Mouse (Mus musculus): ENCODE data around the gene Rbmxl1. TPM values are rescaled to one million over a fixed set of nuclear protein-coding genes. Genes with fewer than 3 reads are reported as not detected.
A peak's percentile ranks its signal among the peaks of the same experiment; 100 is the strongest.
"Not testable (repeated sequence)": the region's sequence is repeated elsewhere in the genome, so short reads cannot be mapped to it uniquely, and the experiment has no call there.

The Rbmxl1 gene
- 11.5 and 82.0 TPM in 2 replicates for polyA plus RNA-seq (2012; ENCODE audit: insufficient read depth, low replicate concordance)

GRCm38 (mm10) chr8:78508719-78509272 is at the start of gene Rbmxl1:
Gene Rbmxl1 (minus strand): TSS chr8:78508898.
- H3K27me3 ChIP-seq (replicated peaks): no peaks in the 10 kb centered on the region
- H3K9me3 ChIP-seq: no peaks in the 10 kb centered on the region
- peak within 1 kb of the TSS; percentile 99 for H3K4me3 ChIP-seq (replicated peaks)
- peaks cover 26% of the 10 kb centered on the region for H3K4me1 ChIP-seq
- TF ChIP-seq GATA1 (IDR thresholded peaks at IDR 0.05; ENCODE audit: borderline replicate concordance, low read length): no peak
- TF ChIP-seq FLI1 (IDR thresholded peaks at IDR 0.05; ENCODE audit: low read length): no peak
- H3K36me3 ChIP-seq (replicated peaks; ENCODE audit: low read length): peaks cover 33% of the 10 kb centered on the region

- no peaks in the 10 kb centered on the region; the same call in 1 of the 2 replicates for H3K4me1 ChIP-seq
- TF ChIP-seq FLI1 (IDR thresholded peaks at IDR 0.05; ENCODE audit: low read length) (no peak), GATA1 (IDR thresholded peaks at IDR 0.05; ENCODE audit: borderline replicate concordance, low read length) (no peak)
- H3K36me3 ChIP-seq (replicated peaks; ENCODE audit: low read length): peaks cover 59% of the 10 kb centered on the region
- no peak overlapping the region for H3K4me3 ChIP-seq (replicated peaks)
- no peaks in the 10 kb centered on the region for H3K27me3 ChIP-seq (replicated peaks)
- H3K9me3 ChIP-seq: peaks cover 4% of the 10 kb centered on the region
Observed at GRCm38 (mm10) chr8:78556773-78557434, 48.2 kb upstream of the Rbmxl1 start.

GRCm38 (mm10) chr8:78555817-78556216 is 47.1 kb upstream of the Rbmxl1 start:
- H3K4me1 ChIP-seq: no peaks in the 10 kb centered on the region; the same call in 1 of the 2 replicates
- no peaks in the 10 kb centered on the region for H3K9me3 ChIP-seq
- H3K36me3 ChIP-seq (replicated peaks; ENCODE audit: low read length): peaks cover 58% of the 10 kb centered on the region
- no peak overlapping the region for H3K4me3 ChIP-seq (replicated peaks)
- no peak for TF ChIP-seq FLI1 (IDR thresholded peaks at IDR 0.05; ENCODE audit: low read length)
- TF ChIP-seq GATA1 (IDR thresholded peaks at IDR 0.05; ENCODE audit: borderline replicate concordance, low read length): no peak
- H3K27me3 ChIP-seq (replicated peaks): no peaks in the 10 kb centered on the region

DNA sequence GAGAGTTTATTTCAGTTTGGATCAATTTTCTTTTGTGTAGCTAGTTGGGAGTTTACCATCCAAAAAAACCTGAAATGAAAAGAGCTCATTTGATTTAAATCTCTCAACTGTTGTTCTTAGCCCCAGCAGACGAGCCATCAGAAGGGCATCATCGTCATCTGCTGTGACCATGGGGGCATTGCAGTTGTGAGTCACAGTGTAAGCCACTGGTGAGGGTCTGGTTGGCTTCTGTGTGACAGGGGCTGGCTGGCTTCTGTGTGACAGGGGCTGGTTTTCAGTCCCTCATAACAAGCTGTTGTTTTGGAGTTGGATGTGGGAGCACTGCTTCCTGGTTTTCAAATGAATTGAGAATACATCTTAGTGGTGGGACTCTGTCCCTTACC is 42.0 kb upstream of the Rbmxl1 start:
- TF ChIP-seq GATA1 (IDR thresholded peaks at IDR 0.05; ENCODE audit: borderline replicate concordance, low read length): no peak
- TF ChIP-seq FLI1 (IDR thresholded peaks at IDR 0.05; ENCODE audit: low read length): no peak
- Histone ChIP-seq H3K27me3 (replicated peaks) (no peaks in the 10 kb centered on the region), H3K36me3 (replicated peaks; ENCODE audit: low read length) (peaks cover 50% of the 10 kb centered on the region), H3K4me1 (peaks cover 3% of the 10 kb centered on the region; the same call in 1 of the 2 replicates), H3K9me3 (no peaks in the 10 kb centered on the region), H3K4me3 (replicated peaks) (no peak overlapping the region)

GRCm38 (mm10) chr8:78549971-78550751 is 41.5 kb upstream of the Rbmxl1 start:
- Histone ChIP-seq H3K27me3 (replicated peaks) (no peaks in the 10 kb centered on the region), H3K4me3 (replicated peaks) (no peak overlapping the region), H3K9me3 (no peaks in the 10 kb centered on the region), H3K36me3 (replicated peaks; ENCODE audit: low read length) (peaks cover 53% of the 10 kb centered on the region), H3K4me1 (peaks cover 3% of the 10 kb centered on the region)
- no peak for TF ChIP-seq FLI1 (IDR thresholded peaks at IDR 0.05; ENCODE audit: low read length)
- no peak for TF ChIP-seq GATA1 (IDR thresholded peaks at IDR 0.05; ENCODE audit: borderline replicate concordance, low read length)

DNA sequence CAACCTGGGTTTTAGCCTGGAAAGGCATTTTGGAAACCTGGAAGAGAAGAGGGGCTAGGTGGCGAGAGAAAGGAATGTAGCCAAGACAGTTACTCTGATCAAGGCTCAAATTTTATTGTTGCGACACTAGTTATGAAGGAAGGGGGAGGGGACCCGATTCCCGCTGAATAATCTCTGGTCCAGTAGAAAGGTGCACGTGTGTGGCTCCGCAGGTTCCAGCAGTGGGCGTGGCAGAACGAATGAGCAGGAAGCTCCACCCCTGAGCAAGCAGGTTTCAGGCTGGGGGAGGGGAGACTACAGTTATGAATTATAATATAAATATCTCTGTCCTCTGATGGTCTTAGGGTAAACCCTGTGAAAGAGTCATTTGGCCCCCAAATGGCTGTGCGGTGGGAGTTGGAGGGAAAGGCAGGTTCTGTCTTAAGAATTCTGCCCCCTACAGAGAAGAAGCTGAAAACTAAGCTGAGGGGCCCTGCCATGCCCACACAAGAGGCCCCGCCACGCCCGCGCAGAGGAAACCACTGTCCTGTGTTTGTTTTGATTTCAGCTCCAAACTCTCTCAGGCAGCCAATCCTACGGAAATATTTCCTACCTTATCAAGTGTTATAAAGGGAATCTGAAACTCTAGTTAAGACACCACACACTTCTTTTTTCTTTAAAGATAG is 36.6 kb upstream of the Rbmxl1 start:
- Histone ChIP-seq H3K36me3 (replicated peaks; ENCODE audit: low read length) (peaks cover 65% of the 10 kb centered on the region), H3K4me1 (peaks cover 24% of the 10 kb centered on the region)
- H3K27me3 ChIP-seq (replicated peaks); H3K9me3 ChIP-seq; H3K4me3 ChIP-seq (replicated peaks): not testable (repeated sequence)

GRCm38 (mm10) chr8:78544545-78544944 is 35.8 kb upstream of the Rbmxl1 start:
- no peaks in the 10 kb centered on the region for H3K27me3 ChIP-seq (replicated peaks)
- peaks cover 24% of the 10 kb centered on the region for H3K4me1 ChIP-seq
- no peaks in the 10 kb centered on the region for H3K9me3 ChIP-seq
- H3K36me3 ChIP-seq (replicated peaks; ENCODE audit: low read length): peaks cover 73% of the 10 kb centered on the region
- H3K4me3 ChIP-seq (replicated peaks): no peak overlapping the region
- no peak for TF ChIP-seq FLI1 (IDR thresholded peaks at IDR 0.05; ENCODE audit: low read length)

GRCm38 (mm10) chr8:78543621-78544020 is 34.9 kb upstream of the Rbmxl1 start:
- H3K4me3 ChIP-seq (replicated peaks): no peak overlapping the region
- peaks cover 24% of the 10 kb centered on the region for H3K4me1 ChIP-seq
- TF ChIP-seq FLI1 (IDR thresholded peaks at IDR 0.05; ENCODE audit: low read length) (no peak), GATA1 (IDR thresholded peaks at IDR 0.05; ENCODE audit: borderline replicate concordance, low read length) (no peak)
- H3K9me3 ChIP-seq: no peaks in the 10 kb centered on the region
- peaks cover 74% of the 10 kb centered on the region for H3K36me3 ChIP-seq (replicated peaks; ENCODE audit: low read length)
- H3K27me3 ChIP-seq (replicated peaks): no peaks in the 10 kb centered on the region

GRCm38 (mm10) chr8:78542670-78543069 is 34.0 kb upstream of the Rbmxl1 start:
- Histone ChIP-seq H3K4me1 (peaks cover 24% of the 10 kb centered on the region), H3K36me3 (replicated peaks; ENCODE audit: low read length) (peaks cover 76% of the 10 kb centered on the region)
- H3K27me3 ChIP-seq (replicated peaks); H3K4me3 ChIP-seq (replicated peaks); H3K9me3 ChIP-seq: not testable (repeated sequence)

GRCm38 (mm10) chr8:78537795-78538194 is 29.1 kb upstream of the Rbmxl1 start:
- no peaks in the 10 kb centered on the region for H3K27me3 ChIP-seq (replicated peaks)
- H3K4me3 ChIP-seq (replicated peaks): no peak overlapping the region
- H3K36me3 ChIP-seq (replicated peaks; ENCODE audit: low read length): peaks cover 92% of the 10 kb centered on the region
- H3K9me3 ChIP-seq: no peaks in the 10 kb centered on the region
- H3K4me1 ChIP-seq: 0 out of 2 replicates have a peak, but pooled peaks cover 9% of the 10 kb centered on the region
- TF ChIP-seq GATA1 (IDR thresholded peaks at IDR 0.05; ENCODE audit: borderline replicate concordance, low read length) (no peak), FLI1 (IDR thresholded peaks at IDR 0.05; ENCODE audit: low read length) (no peak)

Data from megakaryocyte, embryonic 14.5 days (primary cell).